Mouse (Mus musculus): ENCODE data around the gene Abcc1. TPM values are rescaled to one million over a fixed set of nuclear protein-coding genes. Genes with fewer than 3 reads are reported as not detected.

Gene Abcc1
- polyA plus RNA-seq, 1 experiment = 16.3 TPM

- Histone ChIP-seq H3K27me3 (ENCODE audit: control insufficient read depth, insufficient read depth, low read length) (no peaks in the 10 kb centered on the region), H3K4me1 (ENCODE audit: control insufficient read depth, insufficient read depth, low read length) (no peaks in the 10 kb centered on the region), H3K4me3 (replicated peaks; ENCODE audit: insufficient read depth, low read depth, low read length) (no peak overlapping the region), H3K27ac (ENCODE audit: insufficient read depth, low read length) (no peak overlapping the region)
- TF ChIP-seq CTCF (IDR thresholded peaks at IDR 0.05; ENCODE audit: borderline replicate concordance, insufficient read depth, low read depth, low read length) (no peak), POLR2A (IDR thresholded peaks at IDR 0.05; ENCODE audit: borderline replicate concordance, insufficient read depth, low read length) (no peak)
- 97% methylated on average over 6 of the region's 6 CpGs for WGBS
- DNase-seq = peak in 1 of 2 experiments; percentile 1
These were observed 103.7 kb downstream of the Abcc1 start for GRCm38 (mm10) chr16:14465016-14465415.

GRCm38 (mm10) chr16:14468351-14468750 lies 107.0 kb downstream of the Abcc1 start:
- H3K27ac ChIP-seq (ENCODE audit: insufficient read depth, low read length) = no peak overlapping the region
- no peak for TF ChIP-seq CTCF (IDR thresholded peaks at IDR 0.05; ENCODE audit: borderline replicate concordance, insufficient read depth, low read depth, low read length)
- WGBS = 82% methylated on average over 2 of the region's 2 CpGs
- no peak for DNase-seq
- H3K27me3 ChIP-seq (ENCODE audit: control insufficient read depth, insufficient read depth, low read length) = no peaks in the 10 kb centered on the region
- H3K4me1 ChIP-seq (ENCODE audit: control insufficient read depth, insufficient read depth, low read length) = no peaks in the 10 kb centered on the region
- no peak overlapping the region for H3K4me3 ChIP-seq (replicated peaks; ENCODE audit: insufficient read depth, low read depth, low read length)

GRCm38 (mm10) chr16:14468841-14469240 lies 107.5 kb downstream of the Abcc1 start:
- Histone ChIP-seq H3K27me3 (ENCODE audit: control insufficient read depth, insufficient read depth, low read length) (no peaks in the 10 kb centered on the region), H3K27ac (ENCODE audit: insufficient read depth, low read length) (no peak overlapping the region), H3K4me1 (ENCODE audit: control insufficient read depth, insufficient read depth, low read length) (no peaks in the 10 kb centered on the region), H3K4me3 (replicated peaks; ENCODE audit: insufficient read depth, low read depth, low read length) (no peak overlapping the region)
- WGBS = 94% methylated on average over 5 of the region's 5 CpGs
- TF ChIP-seq CTCF (IDR thresholded peaks at IDR 0.05; ENCODE audit: borderline replicate concordance, insufficient read depth, low read depth, low read length) (no peak), POLR2A (IDR thresholded peaks at IDR 0.05; ENCODE audit: borderline replicate concordance, insufficient read depth, low read length) (no peak)
- no peak for DNase-seq

- H3K4me1 ChIP-seq (ENCODE audit: control insufficient read depth, insufficient read depth, low read length) = no peaks in the 10 kb centered on the region
- no peaks in the 10 kb centered on the region for H3K27me3 ChIP-seq (ENCODE audit: control insufficient read depth, insufficient read depth, low read length)
- 69% methylated on average over 5 of the region's 5 CpGs for WGBS
- no peak overlapping the region for H3K27ac ChIP-seq (ENCODE audit: insufficient read depth, low read length)
- no peak for DNase-seq
- no peak overlapping the region for H3K4me3 ChIP-seq (replicated peaks; ENCODE audit: insufficient read depth, low read depth, low read length)
- no peak for TF ChIP-seq CTCF (IDR thresholded peaks at IDR 0.05; ENCODE audit: borderline replicate concordance, insufficient read depth, low read depth, low read length)
- no peak for TF ChIP-seq POLR2A (IDR thresholded peaks at IDR 0.05; ENCODE audit: borderline replicate concordance, insufficient read depth, low read length)
These were observed 110.8 kb downstream of the Abcc1 start for GRCm38 (mm10) chr16:14472171-14472570.

- H3K27me3 ChIP-seq (ENCODE audit: control insufficient read depth, insufficient read depth, low read length) = no peaks in the 10 kb centered on the region
- H3K4me3 ChIP-seq (replicated peaks; ENCODE audit: insufficient read depth, low read depth, low read length) = no peak overlapping the region
- H3K27ac ChIP-seq (ENCODE audit: insufficient read depth, low read length) = no peak overlapping the region
- H3K4me1 ChIP-seq (ENCODE audit: control insufficient read depth, insufficient read depth, low read length) = no peaks in the 10 kb centered on the region
- TF ChIP-seq CTCF (IDR thresholded peaks at IDR 0.05; ENCODE audit: borderline replicate concordance, insufficient read depth, low read depth, low read length) = no peak
- DNase-seq = no peak
- WGBS = 91% methylated on average over 7 of the region's 7 CpGs
These were observed 112.3 kb downstream of the Abcc1 start for GRCm38 (mm10) chr16:14473686-14474085.

GRCm38 (mm10) chr16:14475001-14475400 lies 113.6 kb downstream of the Abcc1 start:
- WGBS = 94% methylated on average over 2 of the region's 2 CpGs
- H3K27ac ChIP-seq (ENCODE audit: insufficient read depth, low read length) = no peak overlapping the region
- H3K4me3 ChIP-seq (replicated peaks; ENCODE audit: insufficient read depth, low read depth, low read length) = no peak overlapping the region
- DNase-seq = no peak
- no peaks in the 10 kb centered on the region for H3K4me1 ChIP-seq (ENCODE audit: control insufficient read depth, insufficient read depth, low read length)
- no peak for TF ChIP-seq POLR2A (IDR thresholded peaks at IDR 0.05; ENCODE audit: borderline replicate concordance, insufficient read depth, low read length)
- TF ChIP-seq CTCF (IDR thresholded peaks at IDR 0.05; ENCODE audit: borderline replicate concordance, insufficient read depth, low read depth, low read length) = no peak
- no peaks in the 10 kb centered on the region for H3K27me3 ChIP-seq (ENCODE audit: control insufficient read depth, insufficient read depth, low read length)

- Histone ChIP-seq H3K27ac (ENCODE audit: insufficient read depth, low read length) (no peak overlapping the region), H3K4me1 (ENCODE audit: control insufficient read depth, insufficient read depth, low read length) (no peaks in the 10 kb centered on the region), H3K4me3 (replicated peaks; ENCODE audit: insufficient read depth, low read depth, low read length) (no peak overlapping the region), H3K27me3 (ENCODE audit: control insufficient read depth, insufficient read depth, low read length) (no peaks in the 10 kb centered on the region)
- DNase-seq = no peak
- WGBS = 75% methylated on average over 7 of the region's 8 CpGs
- TF ChIP-seq CTCF (IDR thresholded peaks at IDR 0.05; ENCODE audit: borderline replicate concordance, insufficient read depth, low read depth, low read length) (no peak), POLR2A (IDR thresholded peaks at IDR 0.05; ENCODE audit: borderline replicate concordance, insufficient read depth, low read length) (no peak)
These were observed 114.7 kb downstream of the Abcc1 start for GRCm38 (mm10) chr16:14476056-14476455.

GRCm38 (mm10) chr16:14476701-14477400 lies 115.5 kb downstream of the Abcc1 start:
- TF ChIP-seq POLR2A (IDR thresholded peaks at IDR 0.05; ENCODE audit: borderline replicate concordance, insufficient read depth, low read length) = no peak
- TF ChIP-seq CTCF (IDR thresholded peaks at IDR 0.05; ENCODE audit: borderline replicate concordance, insufficient read depth, low read depth, low read length) = no peak
- Histone ChIP-seq H3K27ac (ENCODE audit: insufficient read depth, low read length) (no peak overlapping the region), H3K27me3 (ENCODE audit: control insufficient read depth, insufficient read depth, low read length) (no peaks in the 10 kb centered on the region), H3K4me3 (replicated peaks; ENCODE audit: insufficient read depth, low read depth, low read length) (no peak overlapping the region), H3K4me1 (ENCODE audit: control insufficient read depth, insufficient read depth, low read length) (no peaks in the 10 kb centered on the region)
- no peak for DNase-seq
- 93% methylated on average over 9 of the region's 9 CpGs for WGBS

Measured in cerebellum, adult 2 months (tissue).